Mouse (Mus musculus): Measurements from ENCODE around the gene Tbx10.

GRCm38 (mm10) chr19:4033742-4034141 lies 41.2 kb downstream of the Tbx10 start:
- TF ChIP-seq CTCF (conservative IDR thresholded peaks at IDR 0.05; ENCODE audit: insufficient read depth, insufficient read length, low read depth, low read length) (no peak), POLR2A (IDR thresholded peaks at IDR 0.05; ENCODE audit: low read depth, low read length) (no peak)

Data from kidney, adult 2 months (tissue).